Mouse (Mus musculus) G1E-ER4 (cell line): ENCODE data around the gene Upp2. TPM values are rescaled to one million over a fixed set of nuclear protein-coding genes. Genes with fewer than 3 reads are reported as not detected.

Experiments
- GATA1 ChIP-seq: IDR thresholded peaks from one replicate; pipeline ENCODE4 v1.8.0; 2012; ENCODE audit warnings: low read length, inconsistent platforms
- polyA plus RNA-seq: library from polyadenylated mRNA; stranded (reverse); fragments of >175 nt; gene quantifications from 2 replicates; pipeline ENCODE4 v1.2.3, GENCODE M21; 2012

Gene Upp2
- polyA plus RNA-seq, 1 experiment, result not detected

DNA sequence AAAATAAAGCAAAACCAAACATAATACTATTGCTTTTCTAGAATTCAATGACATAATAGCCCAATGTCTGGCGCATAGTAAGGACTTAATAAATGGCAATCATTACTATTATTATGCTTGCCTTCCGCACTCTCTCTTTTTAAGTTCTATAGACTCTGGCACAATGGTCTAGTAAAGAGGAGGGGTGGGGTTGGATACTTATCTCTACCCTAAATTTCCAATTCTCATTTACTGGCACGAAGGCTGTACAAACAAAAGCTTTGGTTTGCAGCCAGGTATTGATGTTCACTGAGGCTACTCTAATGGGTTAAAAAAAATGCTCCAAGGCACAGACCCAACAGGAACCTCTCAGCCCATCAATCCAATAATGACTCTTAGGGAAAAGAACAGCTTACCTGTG, 61.9 kb downstream of the Upp2 start:
- TF ChIP-seq GATA1, result no peak

DNA sequence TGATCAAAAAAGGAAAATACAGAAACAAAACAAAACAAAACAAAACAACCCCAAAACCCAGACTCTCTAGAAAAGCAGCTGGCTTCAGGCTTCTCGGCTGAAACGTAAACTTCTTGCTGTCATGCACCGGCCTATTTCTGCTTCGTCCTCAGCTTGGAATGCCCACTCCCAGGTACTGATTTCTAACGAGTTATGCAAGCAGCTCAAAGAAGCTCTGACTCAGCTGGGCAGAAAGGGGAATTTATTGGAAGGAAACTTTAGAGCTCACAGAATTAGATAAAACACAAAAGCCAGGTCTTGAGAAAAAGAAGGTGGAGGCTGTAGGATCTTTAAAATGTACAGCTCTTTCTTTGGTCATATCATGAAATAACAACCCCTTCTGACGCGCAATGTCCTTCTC, 62.3 kb downstream of the Upp2 start:
- no peak for TF ChIP-seq GATA1

DNA sequence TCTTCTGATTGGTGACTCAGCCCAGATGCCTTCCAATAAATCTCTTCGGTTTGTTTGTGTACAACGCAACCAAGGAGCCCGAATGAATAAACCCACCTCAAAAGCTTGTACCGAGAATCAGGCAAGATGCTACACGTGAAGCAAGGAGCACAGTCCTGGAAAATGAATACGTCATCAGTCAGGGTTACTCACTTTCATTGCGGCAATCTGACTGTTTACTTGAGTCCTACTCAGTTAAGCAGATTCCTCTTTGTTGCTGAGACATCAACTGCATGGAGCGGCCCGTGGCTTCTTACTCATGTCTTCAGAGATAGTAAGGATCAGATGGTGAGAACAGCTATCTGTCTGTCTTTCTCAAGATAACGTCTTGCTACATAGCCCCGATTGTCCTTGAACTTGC, 66.7 kb downstream of the Upp2 start:
- no peak for TF ChIP-seq GATA1

DNA sequence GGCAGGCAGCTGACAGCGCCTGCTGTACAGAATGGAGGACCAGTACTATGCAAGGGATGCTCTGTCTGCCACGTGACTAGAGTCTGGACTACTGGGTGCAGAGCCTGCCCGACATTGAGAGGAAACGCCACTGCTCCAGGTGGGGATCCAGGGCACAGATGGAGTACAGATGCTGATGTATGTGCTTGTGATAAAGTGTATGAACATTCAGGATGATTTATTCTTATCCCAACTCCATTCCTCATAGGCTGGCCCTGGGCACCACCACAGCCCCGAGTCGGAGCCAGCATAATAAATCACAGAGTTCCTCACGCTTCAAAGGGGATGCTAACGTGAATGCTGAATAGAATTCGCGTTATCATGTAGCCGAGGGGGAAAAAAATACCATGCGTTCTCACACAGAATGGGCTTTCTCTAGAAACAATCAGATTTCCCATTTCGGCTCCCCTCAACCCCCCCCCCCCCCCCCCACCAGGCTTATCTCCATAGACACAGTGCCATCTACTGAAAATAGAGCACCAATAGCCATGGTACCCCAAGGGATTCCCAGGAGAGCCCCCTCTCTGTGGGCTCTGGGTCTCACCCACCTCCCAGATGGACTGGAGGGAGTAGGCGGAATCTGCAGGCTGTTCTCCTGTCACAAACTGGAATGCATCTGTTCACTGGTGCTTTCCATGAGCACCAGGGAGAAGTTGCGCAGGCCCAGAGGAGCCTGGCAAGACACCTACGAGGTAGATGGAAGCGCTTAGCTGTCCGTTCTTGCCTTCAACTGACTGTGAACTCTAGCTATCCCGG, 74.9 kb downstream of the Upp2 start:
- TF ChIP-seq GATA1, result no peak

DNA sequence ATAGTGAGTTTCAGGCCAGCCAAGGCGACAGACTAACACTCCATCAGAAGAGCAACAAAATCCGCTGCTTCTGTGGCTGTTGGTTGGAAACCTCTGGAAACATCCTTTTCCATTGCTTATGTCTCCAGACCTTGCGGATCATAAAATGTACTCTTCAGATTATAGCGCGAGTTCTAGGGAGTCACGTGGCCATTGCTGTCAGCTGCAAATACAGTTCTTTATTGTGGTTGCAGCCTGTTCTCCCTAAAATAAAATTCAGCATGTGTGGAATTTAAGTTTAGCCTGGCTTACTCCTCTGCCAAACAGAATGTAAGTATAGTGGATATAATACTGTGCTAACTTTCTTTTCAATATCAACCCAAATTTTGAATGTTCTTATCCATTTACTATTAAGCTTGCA, 78.6 kb downstream of the Upp2 start:
- no peak for TF ChIP-seq GATA1

DNA sequence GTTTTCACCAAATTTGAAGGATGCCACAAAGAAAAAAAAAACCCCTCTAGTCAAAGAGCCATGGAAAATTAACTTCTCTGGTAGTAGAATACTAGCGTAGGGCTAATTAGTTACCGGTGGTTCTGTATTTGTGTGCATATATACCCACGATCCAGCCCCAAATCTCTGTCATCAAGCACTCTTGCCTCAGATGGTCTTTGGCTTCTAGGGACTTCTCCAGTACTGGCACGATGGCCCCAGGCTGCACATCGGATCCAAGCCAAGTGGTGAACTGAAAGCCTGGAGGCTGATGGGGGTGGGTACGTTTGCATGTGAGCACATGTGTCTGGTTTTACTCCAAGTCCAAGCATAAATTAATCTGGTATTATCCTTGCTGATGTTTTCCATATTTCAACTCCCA, 88.1 kb downstream of the Upp2 start:
- no peak for TF ChIP-seq GATA1

DNA sequence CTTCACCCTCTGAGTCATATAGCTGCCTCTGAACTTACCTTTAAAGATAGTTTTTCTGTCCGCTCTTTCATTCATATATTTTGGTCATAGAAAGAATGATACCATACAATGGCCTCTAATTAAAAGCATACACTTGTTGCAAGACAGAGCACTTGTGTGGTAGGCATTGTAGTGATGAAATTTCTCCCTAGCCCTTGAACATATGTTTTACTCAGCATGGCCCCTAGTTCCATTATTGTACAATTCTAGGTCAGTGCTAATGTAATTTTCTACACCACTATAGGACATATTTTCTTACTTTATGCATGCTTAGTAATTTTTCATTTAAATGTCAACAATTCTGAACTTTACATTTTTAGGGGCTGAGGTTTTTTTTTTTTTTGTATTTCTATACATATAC, 89.9 kb downstream of the Upp2 start:
- TF ChIP-seq GATA1, result no peak

DNA sequence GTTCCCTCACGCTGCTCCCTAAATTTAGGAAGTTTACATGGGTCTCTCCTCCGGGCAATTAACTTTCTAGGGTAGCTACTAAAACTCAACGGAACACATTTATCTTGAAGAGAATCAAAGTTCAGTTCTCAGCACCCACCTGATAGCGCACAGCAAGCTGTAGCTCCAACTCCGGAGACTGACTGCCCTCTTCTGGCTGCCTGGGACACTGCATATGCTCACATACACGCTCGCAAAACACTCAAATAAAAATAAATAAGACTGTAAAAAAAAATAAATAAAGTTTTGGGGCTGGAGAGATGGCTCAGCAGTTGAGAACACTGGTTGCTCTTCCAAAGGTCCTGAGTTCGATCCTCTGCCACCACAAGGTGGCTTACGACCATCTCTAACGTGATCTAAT, 90.8 kb downstream of the Upp2 start:
- TF ChIP-seq GATA1, result no peak

DNA sequence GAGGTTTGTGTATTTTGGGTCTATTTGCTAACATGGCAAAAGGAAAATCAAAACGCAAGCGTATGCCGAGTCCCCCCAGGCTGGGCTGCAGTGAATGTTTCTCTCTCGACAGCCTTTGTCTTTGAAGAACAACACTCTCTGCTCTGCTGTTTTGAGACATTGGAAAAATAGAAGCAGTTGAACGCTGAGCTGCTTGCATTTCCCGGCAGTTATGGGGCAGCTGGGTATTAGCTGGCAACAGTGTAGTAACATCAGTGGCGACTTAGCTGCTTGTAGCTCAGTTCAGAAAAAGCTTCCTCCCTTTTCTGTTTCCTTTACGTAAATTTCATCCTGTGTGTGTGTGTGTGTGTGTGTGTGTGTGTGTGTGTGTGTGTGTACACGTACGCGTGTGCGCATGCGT, 93.5 kb downstream of the Upp2 start:
- no peak for TF ChIP-seq GATA1

DNA sequence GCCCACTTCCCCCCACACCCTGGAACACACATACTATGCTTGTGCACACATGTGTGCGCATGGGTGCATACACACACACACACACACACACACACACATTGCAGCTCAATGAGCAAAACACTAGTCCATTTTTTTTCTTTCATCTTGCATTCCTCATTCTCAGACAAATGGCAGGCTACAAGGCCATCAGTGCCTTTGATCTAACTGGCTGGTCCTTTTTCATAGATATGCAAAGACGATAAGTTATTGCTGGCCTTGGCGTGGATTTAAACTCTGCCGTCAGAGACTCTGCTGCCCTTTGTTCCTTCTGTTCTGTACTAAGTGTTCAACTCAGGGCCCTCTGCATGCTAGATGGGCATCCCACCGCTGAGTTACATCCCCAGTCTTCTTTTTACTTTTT, 94.0 kb downstream of the Upp2 start:
- TF ChIP-seq GATA1, result no peak

DNA sequence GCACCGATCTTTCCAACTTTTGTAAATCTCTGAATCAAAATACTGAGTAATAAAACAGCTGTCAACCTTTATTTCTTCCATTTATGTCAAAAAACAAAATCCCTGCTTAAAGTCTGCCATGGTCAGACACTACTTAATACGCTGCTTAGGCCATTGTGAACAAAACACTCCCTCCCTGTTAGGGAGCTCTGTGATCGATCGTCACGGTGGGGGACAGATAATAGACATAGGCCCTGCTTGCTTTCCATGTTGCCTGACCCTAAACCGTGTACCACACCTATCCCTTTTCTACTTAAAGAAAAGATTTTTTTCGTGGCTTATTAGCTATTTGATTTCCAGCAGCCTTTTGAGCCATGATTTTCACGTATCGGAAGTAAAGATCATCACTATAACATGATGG, 95.6 kb downstream of the Upp2 start:
- no peak for TF ChIP-seq GATA1

DNA sequence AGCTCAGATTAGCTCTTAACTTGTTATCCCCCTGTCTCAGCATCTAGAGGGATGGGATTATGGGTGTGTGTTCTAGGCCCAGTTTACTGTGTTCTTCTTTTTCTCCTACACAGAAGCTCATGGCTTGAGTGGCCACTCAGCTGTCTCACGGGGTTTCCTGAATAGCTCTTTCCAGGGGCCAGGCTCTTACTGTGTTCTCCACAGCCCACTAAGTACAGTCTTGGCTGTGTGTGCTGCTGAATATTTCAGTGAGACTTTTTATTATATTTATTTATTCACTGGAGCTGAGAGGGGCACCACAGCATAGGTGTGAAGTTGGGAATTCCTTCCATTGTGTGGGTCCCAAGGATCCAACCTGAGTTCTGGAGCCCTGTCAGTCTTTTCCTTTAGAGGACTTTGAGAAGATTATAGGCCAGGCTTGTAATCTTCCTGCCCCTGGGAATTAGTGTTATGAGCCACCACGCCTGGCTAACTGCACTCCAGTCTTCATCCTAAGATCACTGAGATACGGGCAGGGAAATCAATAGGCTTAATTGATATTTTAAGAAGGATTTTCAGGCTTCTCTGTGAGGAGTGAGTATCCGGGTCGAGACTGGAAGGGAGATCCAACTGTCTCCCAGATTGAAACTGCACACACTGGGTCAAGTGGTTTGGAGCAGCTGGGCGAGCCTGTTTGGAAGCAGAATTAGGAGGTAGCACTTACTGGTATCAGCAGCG, 96.5 kb downstream of the Upp2 start:
- TF ChIP-seq GATA1, result no peak

DNA sequence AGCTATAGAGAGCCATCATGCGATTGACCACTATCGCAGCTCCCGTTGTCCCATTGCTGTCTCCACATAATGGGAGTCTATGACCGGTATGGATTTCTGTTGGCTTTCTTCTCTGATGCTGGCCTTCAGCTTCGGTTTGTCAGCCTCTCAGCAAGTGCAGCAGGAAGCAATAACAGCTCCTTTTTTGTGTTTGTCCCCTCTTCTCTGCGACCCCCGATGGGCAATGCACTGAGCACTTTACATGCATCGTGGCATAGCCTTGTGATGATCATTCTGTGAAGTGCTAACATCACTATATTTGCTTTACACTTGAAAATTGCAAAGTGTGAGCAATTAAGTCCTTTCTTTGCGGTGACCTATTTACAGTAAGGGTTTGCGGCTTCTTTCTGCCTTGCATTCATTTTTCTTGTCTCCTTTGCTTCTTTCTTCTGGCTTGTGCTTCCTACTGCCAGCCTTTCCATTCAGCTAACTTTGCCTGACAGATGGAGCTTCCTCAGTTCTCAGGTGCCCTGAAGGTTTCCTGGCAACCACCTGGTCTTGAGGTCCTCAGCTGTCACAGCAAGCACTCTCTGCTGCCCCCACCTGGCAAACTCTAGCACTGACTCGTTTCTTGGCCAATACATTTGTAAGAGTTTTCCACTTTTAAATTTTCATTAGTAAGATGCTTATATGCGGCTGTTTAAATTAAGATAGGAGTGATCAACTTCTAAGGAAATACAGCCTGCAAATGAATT, 98.2 kb downstream of the Upp2 start:
- TF ChIP-seq GATA1, result no peak

DNA sequence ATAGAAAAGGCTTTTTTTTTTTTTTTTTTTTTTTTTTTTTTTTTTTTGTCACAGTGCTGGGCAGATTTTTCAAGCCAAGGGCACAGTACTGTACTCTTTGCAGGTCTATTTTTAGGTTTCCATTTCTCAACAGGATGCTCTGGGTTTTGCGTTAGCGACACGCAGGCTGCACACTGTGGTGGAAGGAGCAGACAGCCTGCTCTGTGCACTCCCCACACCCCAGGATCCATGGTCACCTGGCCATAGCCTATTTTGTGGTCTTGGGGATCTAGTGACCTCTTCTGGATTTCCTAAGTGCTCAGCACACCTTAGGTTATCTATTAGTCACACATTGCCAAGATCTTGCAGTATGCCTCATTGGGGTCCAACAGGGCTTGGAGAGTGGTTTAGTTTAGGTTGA, 100.2 kb downstream of the Upp2 start:
- no peak for TF ChIP-seq GATA1

DNA sequence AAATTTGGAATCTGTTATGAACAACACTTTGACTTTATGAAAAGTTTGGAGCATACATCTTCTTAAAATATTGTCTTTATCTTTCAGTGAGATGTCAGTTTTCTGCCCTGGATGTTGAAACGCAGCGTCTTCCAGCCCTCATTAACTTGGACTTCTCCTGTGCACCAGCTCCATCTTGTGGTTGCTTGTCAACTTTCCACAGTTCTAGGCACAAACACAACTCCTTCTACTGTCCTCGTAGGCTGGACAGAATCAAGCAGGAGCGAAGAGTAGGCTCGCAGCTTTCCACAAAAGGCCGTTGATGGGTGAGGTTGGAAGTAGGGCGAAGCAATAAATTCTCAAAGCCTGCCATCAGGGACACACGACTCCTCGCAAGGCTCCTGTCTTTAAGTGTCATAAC, 100.9 kb downstream of the Upp2 start:
- no peak for TF ChIP-seq GATA1

DNA sequence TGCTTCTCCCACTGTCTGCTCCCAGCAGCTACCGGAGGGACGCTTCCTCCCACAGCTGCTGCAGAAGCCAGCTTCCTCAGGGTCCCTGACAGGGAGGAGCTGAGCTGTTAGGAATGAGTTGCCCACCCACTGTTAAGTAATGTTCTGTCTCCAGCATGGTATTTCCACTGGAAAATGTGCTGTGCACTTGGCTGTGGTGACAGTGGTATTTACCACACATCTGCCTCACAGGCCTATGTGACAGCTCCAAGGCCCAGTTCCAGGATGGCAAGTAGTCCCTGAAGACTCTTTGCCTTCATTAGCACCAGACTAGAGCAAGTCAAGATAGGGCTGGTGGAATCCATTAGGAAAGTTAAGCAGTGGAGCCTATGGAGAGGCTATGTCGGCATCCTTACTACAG, 102.0 kb downstream of the Upp2 start:
- no peak for TF ChIP-seq GATA1
